Mouse (Mus musculus) erythroblast, embryonic 14.5 days (primary cell): ENCODE results near the gene Nr2f1. TPM values are rescaled to one million over a fixed set of nuclear protein-coding genes. Genes with fewer than 3 reads are reported as not detected.

ENCODE experiments used
- H3K27me3 ChIP-seq: 2 replicates; pipeline ENCODE4 v1.6.1; 2012; ENCODE audit warnings: inconsistent platforms; ENCODE audit not compliant: control insufficient read depth
- H3K36me3 ChIP-seq: 2 replicates; pipeline ENCODE4 v1.6.1; 2012; ENCODE audit warnings: mild to moderate bottlenecking, inconsistent platforms; ENCODE audit not compliant: control insufficient read depth
- H3K4me1 ChIP-seq: 2 replicates; pipeline ENCODE4 v1.6.1; 2012; ENCODE audit warnings: inconsistent platforms; ENCODE audit not compliant: control insufficient read depth
- H3K4me3 ChIP-seq: replicated peaks from 2 replicates; pipeline ENCODE3; 2012; ENCODE audit warnings: moderate library complexity, mild to moderate bottlenecking, inconsistent platforms
- H3K9me3 ChIP-seq: 2 replicates; pipeline ENCODE4 v1.6.1; 2012; ENCODE audit warnings: low read length, inconsistent platforms, mixed read lengths; ENCODE audit not compliant: control insufficient read depth
- GATA1 ChIP-seq: IDR thresholded peaks from 2 replicates; pipeline ENCODE4 v1.6.1; 2012; ENCODE audit warnings: low read length, inconsistent platforms, mixed read lengths
- TAL1 ChIP-seq: IDR thresholded peaks from 3 replicates; pipeline ENCODE4 v1.6.1; 2012; ENCODE audit warnings: low read length, inconsistent platforms, mixed read lengths
- polyA plus RNA-seq: library from polyadenylated mRNA; stranded (reverse); fragments of >175 nt; gene quantifications from 2 replicates; pipeline ENCODE4 v1.2.3, GENCODE M21; 2012

Gene Nr2f1
- polyA plus RNA-seq, 1 experiment: not detected

GRCm38 (mm10) chr13:78200991-78201870 lies 1.7 kb upstream of the Nr2f1 start:
- Histone ChIP-seq H3K27me3 (peaks cover 100% of the 10 kb centered on the region), H3K9me3 (no peaks in the 10 kb centered on the region), H3K36me3 (no peaks in the 10 kb centered on the region), H3K4me3 (no peak overlapping the region), H3K4me1 (no peaks in the 10 kb centered on the region; the same call in 1 of the 2 replicates)
- TF ChIP-seq GATA1 (no peak), TAL1 (no peak)

- Histone ChIP-seq H3K4me3 (no peak overlapping the region), H3K27me3 (peaks cover 100% of the 10 kb centered on the region), H3K4me1 (no peaks in the 10 kb centered on the region; the same call in 1 of the 2 replicates), H3K9me3 (peaks cover under 1% of the 10 kb centered on the region; the same call in 1 of the 2 replicates), H3K36me3 (no peaks in the 10 kb centered on the region)
- TF ChIP-seq TAL1: no peak
- no peak for TF ChIP-seq GATA1
Observed at GRCm38 (mm10) chr13:78200407-78200806, 850 bp upstream of the Nr2f1 start.

GRCm38 (mm10) chr13:78198871-78199641 lies 501 bp downstream of the Nr2f1 start:
- TF ChIP-seq GATA1 (no peak), TAL1 (no peak)
- Histone ChIP-seq H3K27me3 (peaks cover 100% of the 10 kb centered on the region), H3K4me1 (no peaks in the 10 kb centered on the region; the same call in 1 of the 2 replicates), H3K36me3 (no peaks in the 10 kb centered on the region), H3K9me3 (peaks cover 4% of the 10 kb centered on the region; the same call in 1 of the 2 replicates), H3K4me3 (peak overlapping the region; percentile 24)

GRCm38 (mm10) chr13:78198391-78198870 lies 1.1 kb downstream of the Nr2f1 start:
- H3K4me3 ChIP-seq: no peak overlapping the region
- no peaks in the 10 kb centered on the region; the same call in 1 of the 2 replicates for H3K4me1 ChIP-seq
- H3K27me3 ChIP-seq: peaks cover 100% of the 10 kb centered on the region
- H3K36me3 ChIP-seq: no peaks in the 10 kb centered on the region
- TF ChIP-seq TAL1: no peak
- TF ChIP-seq GATA1: no peak
- peaks cover 4% of the 10 kb centered on the region; the same call in 1 of the 2 replicates for H3K9me3 ChIP-seq

- TF ChIP-seq GATA1 (no peak), TAL1 (no peak)
- Histone ChIP-seq H3K36me3 (no peaks in the 10 kb centered on the region), H3K27me3 (peaks cover 100% of the 10 kb centered on the region), H3K4me1 (no peaks in the 10 kb centered on the region; the same call in 1 of the 2 replicates), H3K9me3 (peaks cover 4% of the 10 kb centered on the region; the same call in 1 of the 2 replicates), H3K4me3 (no peak overlapping the region)
Observed at GRCm38 (mm10) chr13:78197819-78198390, 1.7 kb downstream of the Nr2f1 start.

- Histone ChIP-seq H3K4me1 (no peaks in the 10 kb centered on the region; the same call in 1 of the 2 replicates), H3K4me3 (no peak overlapping the region), H3K36me3 (no peaks in the 10 kb centered on the region), H3K27me3 (peaks cover 100% of the 10 kb centered on the region), H3K9me3 (peaks cover 4% of the 10 kb centered on the region; the same call in 1 of the 2 replicates)
- TF ChIP-seq GATA1 (no peak), TAL1 (no peak)
Observed at GRCm38 (mm10) chr13:78197286-78197818, 2.2 kb downstream of the Nr2f1 start.

GRCm38 (mm10) chr13:78196236-78196796 lies 3.2 kb downstream of the Nr2f1 start:
- no peaks in the 10 kb centered on the region for H3K36me3 ChIP-seq
- H3K4me3 ChIP-seq: no peak overlapping the region
- H3K4me1 ChIP-seq: no peaks in the 10 kb centered on the region; the same call in 1 of the 2 replicates
- H3K9me3 ChIP-seq: peaks cover 4% of the 10 kb centered on the region; the same call in 1 of the 2 replicates
- peaks cover 100% of the 10 kb centered on the region for H3K27me3 ChIP-seq
- TF ChIP-seq GATA1 (no peak), TAL1 (no peak)

GRCm38 (mm10) chr13:78195601-78196115 lies 3.9 kb downstream of the Nr2f1 start:
- no peaks in the 10 kb centered on the region for H3K36me3 ChIP-seq
- TF ChIP-seq TAL1: no peak
- no peak for TF ChIP-seq GATA1
- no peak overlapping the region for H3K4me3 ChIP-seq
- peaks cover 4% of the 10 kb centered on the region; the same call in 1 of the 2 replicates for H3K9me3 ChIP-seq
- peaks cover 100% of the 10 kb centered on the region for H3K27me3 ChIP-seq
- H3K4me1 ChIP-seq: no peaks in the 10 kb centered on the region; the same call in 1 of the 2 replicates
